Mouse (Mus musculus) MEL (cell line): Measurements from ENCODE around the gene Ddx19a. TPM values are rescaled to one million over a fixed set of nuclear protein-coding genes. Genes with fewer than 3 reads are reported as not detected.
"Not testable (repeated sequence)": the region's sequence is repeated elsewhere in the genome, so short reads cannot be mapped to it uniquely, and the experiment has no call there.

Experiments used
- DNase-seq: peaks from one replicate; pipeline ENCODE4 v3.0.0; 2011; ENCODE audit warnings: low read depth, low spot score
- H3K27ac ChIP-seq: 2 replicates; pipeline ENCODE4 v1.5.1; 2012; ENCODE audit warnings: low read depth, mild to moderate bottlenecking, control low read depth, low read length, moderate library complexity; ENCODE audit not compliant: control insufficient read depth
- H3K27me3 ChIP-seq, 2 experiments: fragments of 150-350 bp in 1 of 2; sonication (generic) in 1 of 2; 2 replicates each; pipeline ENCODE4 v1.6.1; 2012; ENCODE audit warnings: low read length in 2 of 2, mild to moderate bottlenecking in 2 of 2, improper control_type of control experiment in 1 of 2, moderate library complexity in 1 of 2; ENCODE audit not compliant: insufficient read depth in 2 of 2, control insufficient read depth in 1 of 2
- H3K36me3 ChIP-seq, 2 experiments: 2 replicates each; pipeline ENCODE4 v1.6.1; 2012 to 2014; ENCODE audit warnings: low read length in 2 of 2, improper control_type of control experiment in 1 of 2, inconsistent platforms in 1 of 2, mild to moderate bottlenecking in 1 of 2; ENCODE audit not compliant: insufficient read depth in 2 of 2, control insufficient read depth in 1 of 2
- H3K4me1 ChIP-seq, 2 experiments: fragments of 150-350 bp in 1 of 2; sonication (generic) in 1 of 2; 2 replicates each; pipeline ENCODE4 v1.6.1; 2012; ENCODE audit warnings: low read length in 2 of 2, improper control_type of control experiment in 1 of 2, mild to moderate bottlenecking in 1 of 2; ENCODE audit not compliant: insufficient read depth in 2 of 2, control insufficient read depth in 1 of 2
- H3K4me3 ChIP-seq, 2 experiments: fragments of 150-350 bp in 1 of 2; sonication (generic) in 1 of 2; 2 replicates each; pipeline ENCODE4 v1.5.1; 2012; ENCODE audit warnings: low read depth in 2 of 2, low read length in 2 of 2, mild to moderate bottlenecking in 2 of 2, moderate library complexity in 2 of 2, control low read depth in 1 of 2, improper control_type of control experiment in 1 of 2; ENCODE audit not compliant: control insufficient read depth in 1 of 2, insufficient read depth in 1 of 2
- H3K79me2 ChIP-seq: 2 replicates; pipeline ENCODE4 v1.6.1; 2012; ENCODE audit warnings: mild to moderate bottlenecking, low read length, moderate library complexity; ENCODE audit not compliant: control insufficient read depth, poor library complexity, insufficient read depth
- H3K9ac ChIP-seq: 2 replicates; pipeline ENCODE4 v1.6.1; 2012; ENCODE audit warnings: low read depth, mild to moderate bottlenecking, control low read depth, low read length, moderate library complexity; ENCODE audit not compliant: control insufficient read depth, poor library complexity, severe bottlenecking
- H3K9me3 ChIP-seq: fragments of 150-350 bp; sonication (generic); replicated peaks from 2 replicates; pipeline ENCODE4 v1.6.1; 2012; ENCODE audit warnings: mild to moderate bottlenecking, low read length, improper control_type of control experiment, moderate library complexity; ENCODE audit not compliant: insufficient read depth
- BHLHE40 ChIP-seq: IDR thresholded peaks from 2 replicates; pipeline ENCODE4 v1.6.1; 2012; ENCODE audit warnings: low read depth, mild to moderate bottlenecking, inconsistent platforms, low read length, improper control_type of control experiment, borderline replicate concordance
- CHD1 ChIP-seq: IDR thresholded peaks from 2 replicates; pipeline ENCODE4 v1.6.1; 2012; ENCODE audit warnings: low read depth, mild to moderate bottlenecking, inconsistent platforms, low read length, improper control_type of control experiment
- CHD2 ChIP-seq: IDR thresholded peaks from 2 replicates; pipeline ENCODE4 v1.6.1; 2011; ENCODE audit warnings: low read length, improper control_type of control experiment
- ELF1 ChIP-seq: IDR thresholded peaks from 2 replicates; pipeline ENCODE4 v1.6.1; 2014; ENCODE audit warnings: low read depth, mild to moderate bottlenecking, inconsistent platforms, low read length, improper control_type of control experiment, moderate library complexity
- EP300 ChIP-seq, 2 experiments: IDR thresholded peaks; 2 replicates each; pipeline ENCODE4 v1.6.1; 2011; ENCODE audit warnings: improper control_type of control experiment in 2 of 2, low read length in 2 of 2, low read depth in 1 of 2, mild to moderate bottlenecking in 1 of 2
- ETS1 ChIP-seq: IDR thresholded peaks from 2 replicates; pipeline ENCODE4 v1.6.1; 2012; ENCODE audit warnings: low read depth, mild to moderate bottlenecking, inconsistent platforms, low read length, improper control_type of control experiment, moderate library complexity
- GABPA ChIP-seq: IDR thresholded peaks from 2 replicates; pipeline ENCODE4 v1.6.1; 2012; ENCODE audit warnings: low read depth, mild to moderate bottlenecking, inconsistent platforms, low read length, improper control_type of control experiment, moderate library complexity
- GATA1 ChIP-seq: IDR thresholded peaks from 2 replicates; pipeline ENCODE4 v1.6.1; 2011; ENCODE audit warnings: low read depth, low read length, improper control_type of control experiment
- HCFC1 ChIP-seq: IDR thresholded peaks from 2 replicates; pipeline ENCODE4 v1.6.1; 2012; ENCODE audit warnings: low read depth, mild to moderate bottlenecking, inconsistent platforms, low read length, improper control_type of control experiment, moderate library complexity
- JUND ChIP-seq: IDR thresholded peaks from 2 replicates; pipeline ENCODE4 v1.6.1; 2011; ENCODE audit warnings: low read depth, mild to moderate bottlenecking, improper control_type of control experiment, low read length
- KAT2A ChIP-seq: conservative IDR thresholded peaks from 2 replicates; pipeline ENCODE4 v1.6.1; 2012; ENCODE audit warnings: low read depth, low read length, improper control_type of control experiment, inconsistent platforms
- MAFK ChIP-seq: IDR thresholded peaks from 2 replicates; pipeline ENCODE4 v1.6.1; 2011; ENCODE audit warnings: low read depth, mild to moderate bottlenecking, low read length, improper control_type of control experiment, borderline replicate concordance
- MAZ ChIP-seq: IDR thresholded peaks from 2 replicates; pipeline ENCODE4 v1.6.1; 2012; ENCODE audit warnings: low read depth, mild to moderate bottlenecking, inconsistent platforms, low read length, improper control_type of control experiment
- MEF2A ChIP-seq: IDR thresholded peaks from 2 replicates; pipeline ENCODE4 v1.6.1; 2014; ENCODE audit warnings: low read depth, mild to moderate bottlenecking, inconsistent platforms, low read length, improper control_type of control experiment; ENCODE audit not compliant: poor library complexity, insufficient replicate concordance, severe bottlenecking; ENCODE audit errors: extremely low read depth
- MXI1 ChIP-seq: IDR thresholded peaks from 2 replicates; pipeline ENCODE4 v1.6.1; 2011; ENCODE audit warnings: mild to moderate bottlenecking, low read depth, low read length, improper control_type of control experiment
- MYB ChIP-seq: IDR thresholded peaks from 2 replicates; pipeline ENCODE4 v1.6.1; 2011; ENCODE audit warnings: mild to moderate bottlenecking, low read depth, low read length, improper control_type of control experiment
- MYC ChIP-seq: IDR thresholded peaks from 2 replicates; pipeline ENCODE4 v1.6.1; 2011; ENCODE audit warnings: low read depth, mild to moderate bottlenecking, low read length, improper control_type of control experiment, moderate library complexity
- POLR2A ChIP-seq, 2 experiments: IDR thresholded peaks; 2 replicates each; pipeline ENCODE4 v1.6.1; 2011 to 2012; ENCODE audit warnings: low read length in 2 of 2, mild to moderate bottlenecking in 2 of 2, control low read depth in 1 of 2, improper control_type of control experiment in 1 of 2, low read depth in 1 of 2, moderate library complexity in 1 of 2; ENCODE audit not compliant: control insufficient read depth in 1 of 2, insufficient read depth in 1 of 2, poor library complexity in 1 of 2
- POLR2AphosphoS2 ChIP-seq: IDR thresholded peaks from 2 replicates; pipeline ENCODE4 v1.6.1; 2011; ENCODE audit warnings: low read length, improper control_type of control experiment
- RCOR1 ChIP-seq: IDR thresholded peaks from 2 replicates; pipeline ENCODE4 v1.6.1; 2012; ENCODE audit warnings: low read depth, mild to moderate bottlenecking, inconsistent platforms, low read length, improper control_type of control experiment
- SIN3A ChIP-seq: IDR thresholded peaks from 2 replicates; pipeline ENCODE4 v1.6.1; 2012; ENCODE audit warnings: low read length, improper control_type of control experiment, inconsistent platforms
- SMC3 ChIP-seq: IDR thresholded peaks from 2 replicates; pipeline ENCODE4 v1.6.1; 2011; ENCODE audit warnings: low read depth, low read length, improper control_type of control experiment
- TAL1 ChIP-seq: IDR thresholded peaks from 2 replicates; pipeline ENCODE4 v1.6.1; 2012; ENCODE audit warnings: mild to moderate bottlenecking, inconsistent platforms, low read length, moderate library complexity, mixed read lengths
- TCF12 ChIP-seq: IDR thresholded peaks from 2 replicates; pipeline ENCODE4 v1.6.1; 2014; ENCODE audit warnings: low read depth, mild to moderate bottlenecking, inconsistent platforms, low read length, improper control_type of control experiment, moderate library complexity
- UBTF ChIP-seq: IDR thresholded peaks from 2 replicates; pipeline ENCODE4 v1.6.1; 2012; ENCODE audit warnings: low read depth, mild to moderate bottlenecking, inconsistent platforms, low read length, improper control_type of control experiment, moderate library complexity, borderline replicate concordance; ENCODE audit not compliant: insufficient read depth
- USF2 ChIP-seq, 2 experiments: IDR thresholded peaks; 2 replicates each; pipeline ENCODE4 v1.6.1; 2011 to 2012; ENCODE audit warnings: improper control_type of control experiment in 2 of 2, low read length in 2 of 2, borderline replicate concordance in 1 of 2, inconsistent platforms in 1 of 2, low read depth in 1 of 2, mild to moderate bottlenecking in 1 of 2; ENCODE audit not compliant: insufficient read depth in 1 of 2
- ZC3H11A ChIP-seq: IDR thresholded peaks from 2 replicates; pipeline ENCODE4 v1.6.1; 2012; ENCODE audit warnings: low read depth, mild to moderate bottlenecking, inconsistent platforms, low read length, improper control_type of control experiment
- ZKSCAN1 ChIP-seq: IDR thresholded peaks from 2 replicates; pipeline ENCODE4 v1.6.1; 2012; ENCODE audit warnings: low read depth, mild to moderate bottlenecking, inconsistent platforms, low read length, improper control_type of control experiment, moderate library complexity
- ZMIZ1 ChIP-seq: IDR thresholded peaks from 2 replicates; pipeline ENCODE4 v1.6.1; 2012; ENCODE audit warnings: low read depth, mild to moderate bottlenecking, inconsistent platforms, low read length, improper control_type of control experiment, moderate library complexity
- ZNF384 ChIP-seq: IDR thresholded peaks from 2 replicates; pipeline ENCODE4 v1.6.1; 2012; ENCODE audit warnings: low read depth, mild to moderate bottlenecking, inconsistent platforms, low read length, improper control_type of control experiment
- polyA plus RNA-seq, 2 experiments: library from polyadenylated mRNA; stranded (reverse) in 1 of 2; unstranded in 1 of 2; fragments of >175 nt in 1 of 2; fragments of >200 nt in 1 of 2; gene quantifications; 2 replicates each; pipeline versions ENCODE4 v1.2.1 to v1.2.4; 2012; ENCODE audit warnings: low replicate concordance in 2 of 2, low read depth in 1 of 2; ENCODE audit not compliant: insufficient read length in 2 of 2, insufficient read depth in 1 of 2, missing spikeins in 1 of 2
- total RNA-seq: library from RNA; depleted of rRNA; stranded (reverse); fragments of 300-350 nt; gene quantifications from 2 replicates; pipeline ENCODE4 v1.2.3, GENCODE M21; 2012

Ddx19a gene
- total and polyA plus RNA-seq, 3 experiments = 17.0 to 168 (median 59.0) TPM

GRCm38 (mm10) chr8:110929672-110930071 is 67.9 kb downstream of the Ddx19a start:
- TF ChIP-seq ZNF384 = peak; percentile 90
- TF ChIP-seq, all 39 proteins: peak for 1; not testable (repeated sequence) for 38
- not testable (repeated sequence) for H3K79me2 ChIP-seq, H3K27me3 ChIP-seq, DNase-seq, H3K9me3 ChIP-seq
- H3K9ac ChIP-seq = peak overlapping the region; percentile 32
- peaks cover 41 to 67% of the 10 kb centered on the region in 2 experiments for H3K4me1 ChIP-seq
- H3K4me3 ChIP-seq = peak overlapping the region in 1 of 2 experiments; percentile 17; a peak in 2 of 4 replicates
- H3K36me3 ChIP-seq = peaks cover 0 to 57% of the 10 kb centered on the region in 2 experiments; a peak in 2 of 4 replicates
- peak overlapping the region; percentile 97 for H3K27ac ChIP-seq

- H3K27me3 ChIP-seq = no peaks in the 10 kb centered on the region
- H3K4me3 ChIP-seq = no peak overlapping the region; a peak in 1 of 4 replicates
- H3K36me3 ChIP-seq = peaks cover 0 to 57% of the 10 kb centered on the region in 2 experiments; a peak in 2 of 4 replicates
- peak overlapping the region; percentile 97 for H3K27ac ChIP-seq
- peaks cover 41 to 62% of the 10 kb centered on the region in 2 experiments for H3K4me1 ChIP-seq
- H3K9ac ChIP-seq = peak overlapping the region; percentile 32
- no peaks in the 10 kb centered on the region for H3K9me3 ChIP-seq
- peaks cover 2% of the 10 kb centered on the region; the same call in 1 of the 2 replicates for H3K79me2 ChIP-seq
- peak; percentile 96 for DNase-seq
- peak; percentile 99 for TF ChIP-seq TAL1
- TF ChIP-seq UBTF = 0 out of 2 replicates have a peak, but pooled peaks have one; percentile 39
- no peak; the same call in 1 of the 2 replicates for TF ChIP-seq KAT2A
- peak in 1 of 2 experiments; percentile 49; a peak in 2 of 4 replicates for TF ChIP-seq POLR2A (IDR thresholded peaks at IDR 0.05; ENCODE audit: control insufficient read depth in 1 of 2, insufficient read depth in 1 of 2, low read depth in 1 of 2, low read length in 2 of 2, poor library complexity in 1 of 2)
- TF ChIP-seq JUND = peak; percentile 71
- peak; percentile 80 for TF ChIP-seq MYB
- no peak for TF ChIP-seq ZC3H11A
- no peak for TF ChIP-seq SMC3
- TF ChIP-seq TCF12 = peak; percentile 100
- 0 out of 2 replicates have a peak, but pooled peaks have one; percentile 49 for TF ChIP-seq ELF1
- TF ChIP-seq ZMIZ1 = peak; percentile 74; the same call in 1 of the 2 replicates
- peak; percentile 65 for TF ChIP-seq HCFC1
- peak; percentile 89 for TF ChIP-seq MAFK
- TF ChIP-seq CHD2 = peak; percentile 58; the same call in 1 of the 2 replicates
- TF ChIP-seq SIN3A = peak; percentile 96
- no peak for TF ChIP-seq CHD1
- TF ChIP-seq ETS1 = peak; percentile 100
- peak; percentile 66; the same call in 1 of the 2 replicates for TF ChIP-seq MYC
- no peak for TF ChIP-seq POLR2AphosphoS2
- peak; percentile 92 for TF ChIP-seq RCOR1
- TF ChIP-seq MEF2A = no peak
- peak; percentile 100 for TF ChIP-seq GATA1
- no peak for TF ChIP-seq ZKSCAN1
- TF ChIP-seq ZNF384 = peak; percentile 76
- peak; percentile 99 for TF ChIP-seq EP300 (IDR thresholded peaks at IDR 0.05; ENCODE audit: low read depth in 1 of 2, low read length in 2 of 2)
- no peak for TF ChIP-seq USF2 (IDR thresholded peaks at IDR 0.05; ENCODE audit: borderline replicate concordance in 1 of 2, insufficient read depth in 1 of 2, low read depth in 1 of 2, low read length in 2 of 2)
- peak; percentile 87 for TF ChIP-seq BHLHE40
- peak; percentile 96 for TF ChIP-seq MAZ
- peak; percentile 62; the same call in 1 of the 2 replicates for TF ChIP-seq MXI1
- no peak for TF ChIP-seq GABPA
Observed at GRCm38 (mm10) chr8:110929066-110929465, 68.5 kb downstream of the Ddx19a start.
